11 mouse cellular contexts compared by ENCODE assay signal in the genomic region with DNA sequence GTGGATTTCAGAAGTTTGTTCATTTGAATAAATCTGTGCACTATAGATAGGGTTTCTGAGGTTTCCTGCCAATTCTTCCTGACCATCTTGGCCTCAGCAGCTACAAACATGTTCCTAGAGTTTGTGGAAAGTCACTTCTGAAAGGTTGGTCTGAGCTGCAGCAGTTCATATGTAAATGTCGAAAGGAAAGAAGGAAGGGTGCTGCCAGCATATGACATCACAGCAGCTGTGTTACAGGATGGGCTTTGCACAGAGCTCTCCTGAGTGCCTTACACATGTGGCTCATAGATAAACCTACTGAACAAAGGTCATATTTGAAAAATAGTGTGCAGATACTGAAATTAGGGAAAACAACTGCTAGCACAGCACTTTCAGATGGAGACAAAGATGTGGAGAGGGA.
DNase-seq lines count a peak whose midpoint lies in the region; ATAC-seq and TF ChIP-seq lines count a peak whose summit lies in the region.
"Had no signal": no experiment of that assay in that cellular context is flagged by ENCODE, and none has a peak within 500 bp of the region (broad histone marks: within the 10 kb centered on the region; RNA-seq: fewer than 3 reads in every experiment).

No protein-coding gene starts in this region.

- intact Hi-C loops in gastrocnemius, postnatal 14 days (cut with DNase I; ENCODE audit: low total_unique reads) = no loop called here

- H3K4me1 ChIP-seq in liver, postnatal 0 days (ENCODE audit: insufficient read depth) = peaks cover 6% of the 10 kb centered on the region
- H3K4me1 ChIP-seq: forebrain, embryonic 13.5 days had no signal

- no peaks in the 10 kb centered on the region for H3K27me3 ChIP-seq in liver, postnatal 0 days (ENCODE audit: insufficient read depth, low read length)
- H3K27me3 ChIP-seq: forebrain, embryonic 13.5 days had no signal

- WGBS in liver, postnatal 0 days (ENCODE audit: insufficient replicate concordance) = 15% methylated on average over 1 of the region's 1 CpGs

- no peak overlapping the region for H3K9ac ChIP-seq in liver, postnatal 0 days (replicated peaks)
- H3K9ac ChIP-seq: forebrain, embryonic 13.5 days had no signal

- no peaks in the 10 kb centered on the region for H3K36me3 ChIP-seq in liver, postnatal 0 days (replicated peaks; ENCODE audit: insufficient read depth, low read length)

- H3K27ac ChIP-seq in liver, postnatal 0 days (ENCODE audit: low read depth) = no peak overlapping the region
- H3K27ac ChIP-seq: forebrain, embryonic 13.5 days; left cerebral cortex, adult 2 months; macrophage had no signal

- TF ChIP-seq CTCF in liver, postnatal 0 days (IDR thresholded peaks at IDR 0.05; ENCODE audit: low read depth) = no peak

- ATAC-seq in liver, postnatal 0 days = peak; percentile 69
- peak; percentile 64 for ATAC-seq in megakaryocyte progenitor cell, adult 5-6 weeks (replicated peaks; ENCODE audit: poor library complexity)
- ATAC-seq: forebrain, embryonic 13.5 days had no signal

- H3K9me3 ChIP-seq in liver, postnatal 0 days (ENCODE audit: low read length) = no peaks in the 10 kb centered on the region
- H3K9me3 ChIP-seq: forebrain, embryonic 13.5 days had no signal

- no peak for TF ChIP-seq EP300 in liver, postnatal 0 days (IDR thresholded peaks at IDR 0.05; ENCODE audit: low read depth)

- peak; percentile 27 for DNase-seq in liver, postnatal 0 days
- no peak for DNase-seq in liver
- DNase-seq in Muller cell, postnatal 12 days (ENCODE audit: inconsistent ontology term) = peak; percentile 10
- peak; percentile 4 for DNase-seq in gastrocnemius, postnatal 14 days
- DNase-seq in embryo, embryonic 10 days (ENCODE audit: low spot score) = no peak
- DNase-seq in lung, adult 18-20 months = no peak
- DNase-seq: cerebellum, adult 2 months had no signal

- no peak overlapping the region for H3K4me3 ChIP-seq in liver, postnatal 0 days (ENCODE audit: low read depth, low read length)
- H3K4me3 ChIP-seq: forebrain, embryonic 13.5 days; left cerebral cortex, adult 2 months had no signal

- H3K4me2 ChIP-seq in liver, postnatal 0 days (ENCODE audit: low read depth, low read length) = peak overlapping the region; percentile 32; the same call in 1 of the 2 replicates
- H3K4me2 ChIP-seq: forebrain, embryonic 13.5 days had no signal

Comparison
In these comparisons a context has a peak if more than half of its experiments do, and no peak if none do; other contexts are left out.
1. DNase-seq: peak in liver, postnatal 0 days (single experiment), Muller cell, postnatal 12 days (single experiment) and gastrocnemius, postnatal 14 days (single experiment); none in liver (single experiment), embryo, embryonic 10 days (single experiment) and lung, adult 18-20 months (0 of 2).